Comparison of ENCODE assay signal across 19 mouse cellular contexts in the genomic region with DNA sequence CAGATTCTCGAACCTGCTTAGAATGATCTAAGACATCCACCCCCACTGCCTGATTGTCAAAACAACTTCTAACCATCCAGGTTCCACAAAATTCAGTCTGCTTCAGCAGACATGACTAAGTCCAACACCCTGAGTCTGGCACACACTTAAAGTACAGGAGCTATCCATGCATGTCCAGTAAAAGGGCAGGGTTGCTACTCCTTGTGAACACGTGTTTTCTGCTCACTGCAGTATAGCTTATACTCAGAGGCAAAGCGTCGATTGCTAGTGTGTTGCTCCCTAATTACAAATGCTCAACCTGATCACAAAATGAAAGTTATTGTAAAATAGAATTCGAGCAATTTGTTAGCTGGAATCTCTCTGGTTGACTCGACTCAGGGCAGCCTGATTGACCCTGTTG.
"Had no signal": no experiment of that assay in that cellular context is flagged by ENCODE, and none has a peak within 500 bp of the region (broad histone marks: within the 10 kb centered on the region; RNA-seq: fewer than 3 reads in every experiment).

No protein-coding gene starts in this region.

- H3K36me3 ChIP-seq: liver, embryonic 15.5 days; lung, embryonic 15.5 days; neural tube, embryonic 12.5 days; stomach, embryonic 15.5 days had no signal

- H3K4me2 ChIP-seq: liver, embryonic 15.5 days; lung, embryonic 15.5 days; midbrain, embryonic 11.5 days; neural tube, embryonic 12.5 days; stomach, embryonic 15.5 days had no signal

- H3K27ac ChIP-seq: liver, embryonic 15.5 days; lung, embryonic 15.5 days; macrophage; neural tube, embryonic 12.5 days; stomach, embryonic 15.5 days; stomach, postnatal 0 days had no signal

- DNase-seq: liver, postnatal 0 days; lung, adult 2 months; lung, postnatal 14 days; lung, postnatal 36 days; midbrain, embryonic 14.5 days; right cerebral cortex, postnatal 14 days; thymus, adult 2 months; thymus, postnatal 25 days; thymus, postnatal 4 days had no signal

- H3K27me3 ChIP-seq: liver, embryonic 15.5 days; lung, embryonic 15.5 days; megakaryocyte, embryonic 14.5 days; neural tube, embryonic 12.5 days; stomach, embryonic 15.5 days had no signal

- ATAC-seq: liver, postnatal 0 days; lung, postnatal 0 days; midbrain, embryonic 16.5 days had no signal

- H3K9me3 ChIP-seq: liver, embryonic 15.5 days; lung, embryonic 15.5 days; neural tube, embryonic 12.5 days; stomach, embryonic 15.5 days had no signal

- H3K4me1 ChIP-seq: liver, embryonic 15.5 days; lung, embryonic 15.5 days; megakaryocyte, embryonic 14.5 days; neural tube, embryonic 12.5 days; stomach, embryonic 15.5 days had no signal

- H3K9ac ChIP-seq: liver, embryonic 15.5 days; liver, postnatal 0 days; lung, embryonic 15.5 days; neural tube, embryonic 12.5 days; stomach, embryonic 15.5 days had no signal

- H3K4me3 ChIP-seq: liver, embryonic 15.5 days; lung, embryonic 15.5 days; megakaryocyte, embryonic 14.5 days; neural tube, embryonic 12.5 days; stomach, embryonic 15.5 days had no signal
